Mouse (Mus musculus) heart, postnatal 0 days (tissue): ENCODE data around the gene Calr3. TPM values are rescaled to one million over a fixed set of nuclear protein-coding genes. Genes with fewer than 3 reads are reported as not detected.

Source experiments
- ATAC-seq: fragments of 200-750 bp; cut with Nextera tagmentation; 2 replicates; pipeline ENCODE4 v1.8.0; 2017; ENCODE audit warnings: low read depth, moderate number of reproducible peaks, moderate library complexity; ENCODE audit not compliant: insufficient read depth
- DNase-seq: peaks from one replicate; pipeline ENCODE4 v3.0.0-alpha.2; 2016; ENCODE audit warnings: low spot score
- H3K27ac ChIP-seq: fragments of 300-500 bp; sonication (generic); 2 replicates; pipeline ENCODE4 v1.5.1; 2014; ENCODE audit warnings: low read depth, mild to moderate bottlenecking
- H3K27me3 ChIP-seq: fragments of 300-500 bp; sonication (generic); 2 replicates; pipeline ENCODE4 v1.6.1; 2014; ENCODE audit warnings: low read length, mixed read lengths; ENCODE audit not compliant: control insufficient read depth, insufficient read depth
- H3K36me3 ChIP-seq: fragments of 300-500 bp; sonication (generic); replicated peaks from 2 replicates; pipeline ENCODE4 v1.6.1; 2014; ENCODE audit warnings: low read length, mixed read lengths; ENCODE audit not compliant: control insufficient read depth, insufficient read depth
- H3K4me1 ChIP-seq: fragments of 300-500 bp; sonication (generic); 2 replicates; pipeline ENCODE4 v1.6.1; 2014; ENCODE audit warnings: antibody characterized with exemption; ENCODE audit not compliant: control insufficient read depth, insufficient read depth
- H3K4me2 ChIP-seq: fragments of 300-500 bp; sonication (generic); 2 replicates; pipeline ENCODE4 v1.6.1; 2014; ENCODE audit warnings: low read depth, mild to moderate bottlenecking, low read length, moderate library complexity
- H3K4me3 ChIP-seq: fragments of 300-500 bp; sonication (generic); 2 replicates; pipeline ENCODE4 v1.5.1; 2014; ENCODE audit warnings: low read depth, low read length
- H3K9ac ChIP-seq: fragments of 300-500 bp; sonication (generic); replicated peaks from 2 replicates; pipeline ENCODE4 v1.6.1; 2014; ENCODE audit warnings: low read depth, low read length, mixed read lengths
- H3K9me3 ChIP-seq: fragments of 300-500 bp; sonication (generic); replicated peaks from 2 replicates; pipeline ENCODE4 v1.6.1; 2016; ENCODE audit warnings: low read length; ENCODE audit not compliant: control insufficient read depth
- CTCF ChIP-seq: IDR thresholded peaks from 2 replicates; pipeline ENCODE4 v1.5.1; 2016; ENCODE audit warnings: antibody characterized with exemption, control low read depth, low read depth
- EP300 ChIP-seq: IDR thresholded peaks from 2 replicates; pipeline ENCODE4 v1.6.1; 2016; ENCODE audit warnings: antibody characterized with exemption, low read depth
- WGBS: fragments of 180-500 bp; shearing (Covaris S2); extraction: QIAGEN DNeasy Blood & Tissue Kit; methylation state at CpG from one replicate; pipeline ENCODE4 v1.1.7; 2014; 5-methylcytosine and 5-hydroxymethylcytosine counted together
- polyA plus RNA-seq: library from polyadenylated mRNA; unstranded; fragments of >200 nt; fragmentation: Nextera tagmentation; extraction: Ambion mirVana; gene quantifications from 2 replicates; pipeline ENCODE4 v1.2.1, GENCODE M21; 2015
- total RNA-seq: library from RNA; depleted of rRNA; stranded (reverse); fragments of >200 nt; gene quantifications from 2 replicates; pipeline ENCODE4 v1.2.3, GENCODE M21; 2014; ENCODE audit warnings: low replicate concordance; rRNA removed

Gene Calr3
- total RNA-seq (0.58 TPM in 1 of 2 replicates, not detected in the other), polyA plus RNA-seq (2.9 and 3.2 TPM in 2 replicates)

GRCm38 (mm10) chr8:72443338-72443993 lies at the start of gene Calr3, which contains the start of gene 1700030K09Rik:
Gene Calr3, minus strand, starts transcription at chr8:72443870.
Gene 1700030K09Rik, plus strand, starts transcription at chr8:72443880.
- Histone ChIP-seq H3K27me3 (no peaks in the 10 kb centered on the region), H3K9me3 (no peaks in the 10 kb centered on the region), H3K36me3 (no peaks in the 10 kb centered on the region; the same call in 1 of the 2 replicates), H3K27ac (0 out of 2 replicates have a peak within 1 kb of the TSS, but pooled peaks have one; percentile 7), H3K4me2 (peak within 1 kb of the TSS; percentile 63), H3K4me3 (peak within 1 kb of the TSS; percentile 42), H3K9ac (peak within 1 kb of the TSS; percentile 38), H3K4me1 (peaks cover 5% of the 10 kb centered on the region)
- TF ChIP-seq CTCF (no peak), EP300 (no peak)
- WGBS = 3% methylated on average over 34 of the region's 34 CpGs
- peak; percentile 100 for ATAC-seq
- peak; percentile 100 for DNase-seq

GRCm38 (mm10) chr8:72493381-72493780 lies 49.7 kb upstream of the Calr3 start:
- H3K9me3 ChIP-seq = no peaks in the 10 kb centered on the region
- H3K4me3 ChIP-seq = peak overlapping the region; percentile 79
- TF ChIP-seq CTCF (no peak), EP300 (no peak)
- no peak for ATAC-seq
- WGBS = 14% methylated on average over 8 of the region's 8 CpGs
- peak overlapping the region; percentile 92 for H3K4me2 ChIP-seq
- DNase-seq = no peak
- H3K27ac ChIP-seq = peak overlapping the region; percentile 83
- H3K4me1 ChIP-seq = peaks cover 21% of the 10 kb centered on the region
- no peaks in the 10 kb centered on the region for H3K27me3 ChIP-seq
- H3K9ac ChIP-seq = peak overlapping the region; percentile 70
- H3K36me3 ChIP-seq = peaks cover 26% of the 10 kb centered on the region

- peak overlapping the region; percentile 83 for H3K27ac ChIP-seq
- 0% methylated on average over 54 of the region's 56 CpGs for WGBS
These were observed 49.0 kb upstream of the Calr3 start for GRCm38 (mm10) chr8:72492622-72493081.

GRCm38 (mm10) chr8:72491680-72492621 lies 48.3 kb upstream of the Calr3 start, which contains the start of gene Slc35e1:
Gene Slc35e1, minus strand, starts transcription at chr8:72492614.
- H3K4me1 ChIP-seq = peaks cover 20% of the 10 kb centered on the region
- ATAC-seq (peak; percentile 21), DNase-seq (no peak)
- TF ChIP-seq EP300 = no peak
- no peak for TF ChIP-seq CTCF
- peak within 1 kb of the TSS; percentile 83 for H3K27ac ChIP-seq
- H3K36me3 ChIP-seq = peaks cover 39% of the 10 kb centered on the region
- no peaks in the 10 kb centered on the region for H3K9me3 ChIP-seq
- WGBS = under 1% methylated on average over 77 of the region's 98 CpGs
- peak within 1 kb of the TSS; percentile 86 for H3K9ac ChIP-seq
- peak within 1 kb of the TSS; percentile 79 for H3K4me3 ChIP-seq
- no peaks in the 10 kb centered on the region for H3K27me3 ChIP-seq
- peak within 1 kb of the TSS; percentile 92 for H3K4me2 ChIP-seq

More at GRCm38 (mm10) chr8:72492622-72493081, 49.0 kb upstream of the Calr3 start:
- Histone ChIP-seq H3K4me3 (peak overlapping the region; percentile 79), H3K36me3 (peaks cover 33% of the 10 kb centered on the region), H3K4me2 (peak overlapping the region; percentile 92), H3K9ac (peak overlapping the region; percentile 86), H3K27me3 (no peaks in the 10 kb centered on the region), H3K9me3 (no peaks in the 10 kb centered on the region), H3K4me1 (peaks cover 20% of the 10 kb centered on the region)
- ATAC-seq = peak; percentile 98
- DNase-seq = peak; percentile 97
- TF ChIP-seq CTCF (no peak), EP300 (no peak; the same call in 1 of the 2 replicates)

- no peak for ATAC-seq
- Histone ChIP-seq H3K4me2 (peak overlapping the region; percentile 83; the same call in 1 of the 2 replicates), H3K4me3 (peak overlapping the region; percentile 79; the same call in 1 of the 2 replicates), H3K4me1 (peaks cover 20% of the 10 kb centered on the region), H3K9me3 (no peaks in the 10 kb centered on the region), H3K36me3 (peaks cover 37% of the 10 kb centered on the region), H3K27ac (no peak overlapping the region), H3K9ac (no peak overlapping the region), H3K27me3 (no peaks in the 10 kb centered on the region)
- no peak for DNase-seq
- 80% methylated on average over 2 of the region's 2 CpGs for WGBS
- TF ChIP-seq CTCF (no peak), EP300 (no peak)
These were observed 47.3 kb upstream of the Calr3 start for GRCm38 (mm10) chr8:72491017-72491416.
